Mouse (Mus musculus) heart, embryonic 16.5 days (tissue): Measurements from ENCODE around the gene Entpd6. TPM values are rescaled to one million over a fixed set of nuclear protein-coding genes. Genes with fewer than 3 reads are reported as not detected.

Experiments
- ATAC-seq: fragments of 200-750 bp; cut with Nextera tagmentation; replicated peaks from 2 replicates; pipeline ENCODE4 v1.8.0; 2017; ENCODE audit warnings: moderate number of reproducible peaks; ENCODE audit not compliant: insufficient read depth, low FRiP score; ENCODE audit errors: extremely low read depth
- H3K27ac ChIP-seq: fragments of 300-500 bp; sonication (generic); 2 replicates; pipeline ENCODE4 v1.5.1; 2014; ENCODE audit warnings: mild to moderate bottlenecking, low read length, control low read depth, moderate library complexity
- H3K27me3 ChIP-seq: fragments of 300-500 bp; sonication (generic); 2 replicates; pipeline ENCODE4 v1.6.1; 2014; ENCODE audit warnings: low read length, mixed read lengths; ENCODE audit not compliant: control insufficient read depth, insufficient read depth
- H3K36me3 ChIP-seq: fragments of 300-500 bp; sonication (generic); 2 replicates; pipeline ENCODE4 v1.6.1; 2014; ENCODE audit not compliant: control insufficient read depth, insufficient read depth
- H3K4me1 ChIP-seq: fragments of 300-500 bp; sonication (generic); 2 replicates; pipeline ENCODE4 v1.6.1; 2014; ENCODE audit warnings: low read length, mixed read lengths; ENCODE audit not compliant: control insufficient read depth, insufficient read depth
- H3K4me2 ChIP-seq: fragments of 300-500 bp; sonication (generic); 2 replicates; pipeline ENCODE4 v1.6.1; 2014; ENCODE audit warnings: low read depth, mild to moderate bottlenecking, control low read depth, low read length
- H3K4me3 ChIP-seq: fragments of 300-500 bp; sonication (generic); 2 replicates; pipeline ENCODE4 v1.5.1; 2014; ENCODE audit warnings: mild to moderate bottlenecking, control low read depth, low read length
- H3K9ac ChIP-seq: fragments of 300-500 bp; sonication (generic); 2 replicates; pipeline ENCODE4 v1.6.1; 2014; ENCODE audit warnings: low read length, control low read depth
- H3K9me3 ChIP-seq: fragments of 300-500 bp; sonication (generic); replicated peaks from 2 replicates; pipeline ENCODE4 v1.6.1; 2016; ENCODE audit warnings: low read length; ENCODE audit not compliant: control insufficient read depth
- WGBS: fragments of 180-500 bp; shearing (Covaris S2); extraction: QIAGEN DNeasy Blood & Tissue Kit; methylation state at CpG from one replicate; pipeline ENCODE4 v1.1.7; 2014; 5-methylcytosine and 5-hydroxymethylcytosine counted together
- polyA plus RNA-seq: library from polyadenylated mRNA; unstranded; fragments of >200 nt; fragmentation: Nextera tagmentation; extraction: Ambion mirVana; gene quantifications from 2 replicates; pipeline ENCODE4 v1.2.1, GENCODE M21; 2015

Entpd6 gene
- polyA plus RNA-seq, 1 experiment from 2014 or later, result 24.3 TPM

DNA sequence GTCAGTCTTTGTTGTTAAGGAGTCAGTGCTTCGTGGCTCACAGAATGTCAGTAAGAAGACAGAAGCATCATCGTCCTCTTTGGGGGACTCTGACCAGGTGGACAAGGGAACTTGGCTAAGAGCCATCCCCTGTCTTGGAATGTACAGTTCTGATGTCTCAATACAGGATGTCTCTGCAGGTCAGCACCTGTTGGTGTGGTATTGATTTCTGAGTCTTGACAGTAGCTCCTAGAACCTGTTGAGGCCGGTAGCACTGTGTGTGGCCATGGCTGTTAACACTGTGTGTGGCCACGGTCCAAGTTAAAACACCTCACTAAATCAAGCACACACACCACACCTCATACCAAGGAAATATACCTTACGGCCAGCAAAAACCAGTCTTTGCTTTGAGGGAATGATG is 51.8 kb downstream of the Entpd6 start:
- no peak for ATAC-seq
- Histone ChIP-seq H3K36me3 (peaks cover 57% of the 10 kb centered on the region), H3K27me3 (no peaks in the 10 kb centered on the region), H3K4me2 (no peak overlapping the region), H3K4me1 (peaks cover 10% of the 10 kb centered on the region), H3K4me3 (no peak overlapping the region), H3K27ac (no peak overlapping the region), H3K9ac (no peak overlapping the region), H3K9me3 (no peaks in the 10 kb centered on the region)
- 91% methylated on average over 5 of the region's 5 CpGs for WGBS

DNA sequence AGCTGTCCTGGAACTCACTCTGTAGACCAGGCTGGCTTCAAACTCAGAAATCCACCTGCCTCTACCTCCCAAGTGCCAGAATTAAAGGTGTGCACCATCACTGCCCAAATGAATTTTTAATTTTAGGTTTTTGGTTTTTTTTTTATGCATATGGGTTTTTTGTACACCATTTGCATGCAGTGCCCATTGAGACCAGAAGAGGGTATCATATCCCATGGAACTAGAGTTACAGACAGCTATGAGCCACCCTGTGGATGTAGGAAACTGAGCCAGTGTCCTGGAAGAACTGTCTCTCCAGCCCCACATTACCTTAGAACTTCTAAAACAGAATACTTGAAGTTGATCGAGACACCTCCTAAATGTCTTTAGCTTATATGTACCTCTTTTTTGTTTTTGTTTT is 54.2 kb downstream of the Entpd6 start:
- Histone ChIP-seq H3K27ac (no peak overlapping the region), H3K9ac (no peak overlapping the region), H3K36me3 (peaks cover 60% of the 10 kb centered on the region), H3K4me1 (peaks cover 7% of the 10 kb centered on the region), H3K9me3 (no peaks in the 10 kb centered on the region), H3K27me3 (no peaks in the 10 kb centered on the region), H3K4me3 (no peak overlapping the region), H3K4me2 (no peak overlapping the region)
- WGBS, result 90% methylated on average over 1 of the region's 1 CpGs
- no peak for ATAC-seq

DNA sequence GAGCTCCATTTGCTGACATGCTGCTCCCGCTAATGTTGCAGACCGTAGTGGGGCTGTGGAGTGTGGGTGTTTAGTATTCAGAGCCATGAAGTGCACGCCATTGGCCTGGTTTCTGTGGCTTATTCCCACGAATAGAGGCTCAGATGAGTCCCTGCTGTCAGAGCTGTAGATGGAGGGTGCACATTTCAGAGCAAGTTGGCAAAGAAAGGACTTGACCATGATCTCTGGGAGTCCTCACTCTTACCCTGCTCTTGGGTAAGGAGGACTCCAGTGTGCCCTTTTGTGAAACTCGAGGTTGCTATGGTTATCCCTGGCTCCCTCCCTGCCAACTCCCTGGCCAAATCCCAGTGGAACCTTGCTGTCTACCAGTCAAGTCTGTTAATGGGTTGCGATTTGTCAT is 59.5 kb downstream of the Entpd6 start:
- Histone ChIP-seq H3K4me3 (no peak overlapping the region), H3K27me3 (no peaks in the 10 kb centered on the region), H3K27ac (no peak overlapping the region), H3K4me2 (no peak overlapping the region), H3K36me3 (peaks cover 85% of the 10 kb centered on the region), H3K9me3 (no peaks in the 10 kb centered on the region), H3K4me1 (no peaks in the 10 kb centered on the region), H3K9ac (no peak overlapping the region)
- WGBS, result 83% methylated on average over 6 of the region's 6 CpGs
- ATAC-seq, result no peak

DNA sequence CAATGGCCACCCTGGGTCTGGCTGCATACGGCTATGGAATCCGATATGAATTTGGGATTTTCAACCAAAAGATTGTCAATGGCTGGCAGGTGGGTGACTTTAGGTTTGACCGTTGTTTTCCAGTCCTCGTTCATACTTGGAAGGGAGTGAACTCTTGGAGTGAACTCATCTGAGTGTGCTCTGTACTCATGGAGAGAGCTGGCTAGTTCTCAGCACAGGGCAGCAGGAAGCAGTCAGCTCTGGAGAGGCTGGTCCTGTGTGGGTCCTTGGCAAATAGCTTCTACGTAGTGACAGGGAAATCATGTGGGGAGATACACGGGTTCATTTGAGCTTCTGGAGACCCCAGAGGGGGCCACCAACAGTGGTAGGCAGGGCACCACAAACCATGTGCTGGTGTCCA is 60.0 kb downstream of the Entpd6 start:
- H3K9me3 ChIP-seq, result no peaks in the 10 kb centered on the region
- no peak overlapping the region for H3K9ac ChIP-seq
- no peak overlapping the region for H3K27ac ChIP-seq
- no peak overlapping the region for H3K4me3 ChIP-seq
- H3K4me2 ChIP-seq, result no peak overlapping the region
- ATAC-seq, result no peak
- H3K27me3 ChIP-seq, result no peaks in the 10 kb centered on the region
- H3K4me1 ChIP-seq, result no peaks in the 10 kb centered on the region
- WGBS, result 92% methylated on average over 6 of the region's 6 CpGs
- peaks cover 87% of the 10 kb centered on the region for H3K36me3 ChIP-seq

DNA sequence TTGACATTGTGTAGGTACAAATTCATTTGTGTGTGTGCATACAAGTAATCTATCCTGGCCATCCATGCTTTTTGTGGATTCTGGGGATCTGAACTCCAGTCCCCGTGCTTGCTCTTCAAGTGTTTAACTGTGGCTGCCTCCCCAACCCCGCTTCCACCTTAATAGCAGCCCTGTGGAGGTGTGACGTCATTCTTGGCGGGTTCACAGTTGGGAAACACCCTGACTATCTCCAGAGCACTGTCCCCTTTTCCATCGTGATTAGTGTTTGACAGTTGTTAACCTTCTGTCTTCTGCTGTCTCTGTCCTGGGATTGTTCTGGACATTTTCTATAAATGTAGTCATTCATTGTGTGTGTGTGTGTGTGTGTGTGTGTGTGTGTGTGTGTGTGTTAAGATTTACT is 61.8 kb downstream of the Entpd6 start:
- WGBS, result 57% methylated on average over 5 of the region's 5 CpGs
- no peak for ATAC-seq

DNA sequence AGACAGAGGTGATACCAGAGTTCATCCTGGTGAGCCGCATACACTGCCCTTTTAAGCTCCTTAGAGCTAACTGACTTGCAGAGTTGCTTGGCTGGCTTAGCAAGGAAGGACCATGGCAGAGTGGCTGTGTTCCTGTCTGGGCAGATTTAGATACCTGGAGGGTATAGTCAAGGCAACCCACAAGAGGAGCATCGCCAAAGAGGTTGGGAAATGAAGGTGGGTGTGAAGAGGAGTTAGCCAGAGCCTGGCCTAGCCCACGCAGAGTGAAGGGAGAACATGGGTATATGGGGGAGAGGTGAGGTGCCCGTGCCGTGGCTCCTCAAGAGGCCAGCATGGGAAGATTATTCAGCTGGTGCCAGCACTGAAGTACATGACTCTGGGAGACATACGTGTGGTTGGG is 64.0 kb downstream of the Entpd6 start:
- H3K4me2 ChIP-seq, result no peak overlapping the region
- H3K4me3 ChIP-seq, result no peak overlapping the region
- no peaks in the 10 kb centered on the region for H3K27me3 ChIP-seq
- H3K9me3 ChIP-seq, result no peaks in the 10 kb centered on the region
- no peak overlapping the region for H3K9ac ChIP-seq
- H3K27ac ChIP-seq, result no peak overlapping the region
- WGBS, result 92% methylated on average over 6 of the region's 6 CpGs
- peaks cover 93% of the 10 kb centered on the region for H3K36me3 ChIP-seq
- no peaks in the 10 kb centered on the region for H3K4me1 ChIP-seq
- ATAC-seq, result no peak

More for the DNA sequence above, 61.8 kb downstream of the Entpd6 start:
- H3K36me3 ChIP-seq, result peaks cover 89% of the 10 kb centered on the region
- H3K27me3 ChIP-seq, result no peaks in the 10 kb centered on the region
- H3K4me1 ChIP-seq, result no peaks in the 10 kb centered on the region
- no peak overlapping the region for H3K4me3 ChIP-seq
- H3K4me2 ChIP-seq, result no peak overlapping the region
- H3K9ac ChIP-seq, result no peak overlapping the region
- no peaks in the 10 kb centered on the region for H3K9me3 ChIP-seq
- no peak overlapping the region for H3K27ac ChIP-seq

DNA sequence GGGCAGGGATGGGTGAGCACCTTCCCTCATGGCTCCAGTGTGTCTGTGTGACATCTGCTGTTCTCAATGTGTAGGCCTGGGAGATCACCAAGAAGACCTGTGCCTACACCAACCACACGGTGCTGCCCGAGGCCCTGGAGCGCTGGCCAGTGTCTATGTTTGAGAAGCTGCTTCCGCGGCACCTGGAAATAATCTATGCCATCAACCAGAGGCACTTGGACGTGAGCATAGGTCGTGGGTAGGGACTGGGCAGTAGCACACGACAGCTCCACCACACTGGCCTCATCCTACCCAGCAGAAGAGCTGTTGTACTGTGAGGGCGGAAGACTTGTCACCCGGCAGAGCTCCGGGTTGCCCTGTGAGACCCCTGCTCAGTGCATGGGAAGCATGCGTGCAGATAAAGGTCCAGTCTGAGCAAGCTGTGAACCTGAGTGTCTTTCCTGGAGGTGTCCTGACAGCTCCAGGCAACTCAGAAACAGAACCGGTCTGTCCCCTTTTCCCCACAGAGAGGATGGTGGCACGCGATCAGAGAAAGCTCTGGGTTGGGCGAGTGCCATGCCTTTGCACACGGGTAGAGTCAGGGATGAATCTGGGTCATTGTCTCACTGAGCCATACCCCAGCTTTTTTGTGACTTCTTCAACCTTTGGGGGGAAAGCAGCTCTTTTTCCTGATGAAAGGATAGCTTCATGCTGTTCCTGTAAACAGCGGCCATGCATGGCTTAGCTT is 68.0 kb downstream of the Entpd6 start:
- Histone ChIP-seq H3K4me2 (no peak overlapping the region), H3K27ac (no peak overlapping the region), H3K4me3 (no peak overlapping the region), H3K4me1 (no peaks in the 10 kb centered on the region), H3K9ac (no peak overlapping the region), H3K27me3 (no peaks in the 10 kb centered on the region), H3K36me3 (peaks cover 87% of the 10 kb centered on the region), H3K9me3 (no peaks in the 10 kb centered on the region)
- no peak for ATAC-seq
- 87% methylated on average over 18 of the region's 18 CpGs for WGBS

DNA sequence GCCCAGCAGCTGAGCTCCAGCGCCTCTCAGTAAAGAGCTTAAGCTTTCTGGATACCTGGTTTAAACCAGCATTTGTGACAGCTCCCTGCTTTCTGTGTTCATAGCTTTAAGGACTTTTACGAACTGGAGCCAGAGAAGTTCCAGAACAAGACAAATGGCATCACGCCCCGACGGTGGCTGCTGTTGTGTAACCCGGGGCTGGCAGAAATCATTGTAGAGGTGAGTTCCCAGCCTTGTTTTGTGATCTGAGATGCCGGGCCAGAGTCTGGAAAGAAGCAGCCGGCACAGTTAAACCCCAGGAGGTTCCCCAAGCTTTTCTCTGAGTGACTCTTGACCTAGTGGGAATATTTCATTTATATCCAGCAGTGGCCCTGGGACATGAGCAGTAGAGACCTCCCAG is 69.9 kb downstream of the Entpd6 start:
- H3K9ac ChIP-seq, result no peak overlapping the region

DNA sequence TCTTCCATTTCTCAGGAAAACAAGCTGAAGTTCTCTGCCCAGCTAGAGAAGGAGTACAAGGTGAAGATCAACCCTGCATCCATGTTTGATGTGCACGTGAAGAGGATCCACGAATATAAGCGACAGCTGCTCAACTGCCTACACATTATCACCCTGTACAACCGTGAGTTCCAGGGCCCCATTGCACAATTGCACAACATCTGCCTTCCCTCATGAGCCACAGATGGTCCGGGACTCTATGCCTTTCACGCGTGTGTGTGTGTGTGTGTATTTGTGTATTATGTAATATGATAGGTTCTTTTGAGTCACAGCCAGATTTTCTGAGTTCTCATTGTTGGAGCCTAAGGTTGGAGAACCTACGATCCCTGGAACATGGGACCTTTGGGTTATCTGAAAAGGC is 71.9 kb downstream of the Entpd6 start:
- Histone ChIP-seq H3K4me3 (no peak overlapping the region), H3K27me3 (no peaks in the 10 kb centered on the region), H3K27ac (no peak overlapping the region), H3K9me3 (no peaks in the 10 kb centered on the region), H3K36me3 (peaks cover 69% of the 10 kb centered on the region), H3K4me1 (no peaks in the 10 kb centered on the region), H3K9ac (no peak overlapping the region), H3K4me2 (no peak overlapping the region)
- 88% methylated on average over 8 of the region's 8 CpGs for WGBS
- no peak for ATAC-seq

More for the DNA sequence above, 69.9 kb downstream of the Entpd6 start:
- no peak overlapping the region for H3K4me3 ChIP-seq
- no peaks in the 10 kb centered on the region for H3K4me1 ChIP-seq
- 94% methylated on average over 8 of the region's 8 CpGs for WGBS
- no peaks in the 10 kb centered on the region for H3K27me3 ChIP-seq
- no peak overlapping the region for H3K4me2 ChIP-seq
- peaks cover 76% of the 10 kb centered on the region for H3K36me3 ChIP-seq
- ATAC-seq, result no peak
- H3K9me3 ChIP-seq, result no peaks in the 10 kb centered on the region
- no peak overlapping the region for H3K27ac ChIP-seq
